Mouse (Mus musculus) urinary bladder, postnatal 36 days (tissue): ENCODE data around the gene Kcnh4.
A peak's percentile ranks its signal among the peaks of the same experiment; 100 is the strongest.

ENCODE experiments used
- DNase-seq, 2 experiments: peaks; one replicate each; pipeline ENCODE4 v3.0.0; 2022; ENCODE audit warnings: low spot score in 2 of 2, mixed read lengths in 1 of 2

The Kcnh4 gene

GRCm38 (mm10) chr11:100710977-100711376, 48.8 kb downstream of the Kcnh4 start:
- DNase-seq, result no peak

- no peak for DNase-seq
Measured at GRCm38 (mm10) chr11:100710528-100710927, 49.2 kb downstream of the Kcnh4 start.

- no peak for DNase-seq
Measured at GRCm38 (mm10) chr11:100709201-100709810, 50.4 kb downstream of the Kcnh4 start.

GRCm38 (mm10) chr11:100705095-100705747, 54.5 kb downstream of the Kcnh4 start:
- DNase-seq, result no peak

- DNase-seq, result no peak
Measured at GRCm38 (mm10) chr11:100703851-100704531, 55.8 kb downstream of the Kcnh4 start, which contains the start of gene Dhx58. Gene Dhx58 (minus strand): TSS chr11:100704271.

GRCm38 (mm10) chr11:100703366-100703765, 56.4 kb downstream of the Kcnh4 start:
- DNase-seq, result no peak

- DNase-seq, result no peak
Measured at GRCm38 (mm10) chr11:100702906-100703305, 56.8 kb downstream of the Kcnh4 start.

- DNase-seq, result peak; percentile 53 to 71
Measured at GRCm38 (mm10) chr11:100702081-100702851, 57.5 kb downstream of the Kcnh4 start.

- DNase-seq, result peak in 1 of 2 experiments; percentile 76
Measured at GRCm38 (mm10) chr11:100701301-100701700, 58.4 kb downstream of the Kcnh4 start.

GRCm38 (mm10) chr11:100700710-100701109, 59.0 kb downstream of the Kcnh4 start:
- no peak for DNase-seq

GRCm38 (mm10) chr11:100697921-100698320, 61.8 kb downstream of the Kcnh4 start:
- DNase-seq, result no peak

- peak; percentile 37 to 65 for DNase-seq
Measured at GRCm38 (mm10) chr11:100694926-100695325, 64.8 kb downstream of the Kcnh4 start.

- DNase-seq, result no peak
Measured at GRCm38 (mm10) chr11:100693154-100693553, 66.6 kb downstream of the Kcnh4 start.

- no peak for DNase-seq
Measured at GRCm38 (mm10) chr11:100692164-100692616, 67.6 kb downstream of the Kcnh4 start, which contains the start of gene Zfp385c. Gene Zfp385c (minus strand): TSS chr11:100692455.

- no peak for DNase-seq
Measured at GRCm38 (mm10) chr11:100690389-100690788, 69.4 kb downstream of the Kcnh4 start.
